Mouse (Mus musculus) kidney, postnatal 0 days (tissue): Measurements from ENCODE around the gene Zfp101. TPM values are rescaled to one million over a fixed set of nuclear protein-coding genes. Genes with fewer than 3 reads are reported as not detected.

Experiments
- ATAC-seq: fragments of 200-750 bp; cut with Nextera tagmentation; replicated peaks from 2 replicates; pipeline ENCODE4 v1.8.0; 2017; ENCODE audit warnings: low read depth, moderate number of reproducible peaks, moderate TSS enrichment, moderate library complexity; ENCODE audit not compliant: low FRiP score
- DNase-seq: peaks from one replicate; pipeline ENCODE4 v3.0.0-alpha.2; 2016; ENCODE audit warnings: low spot score
- H3K27ac ChIP-seq: fragments of 300-500 bp; sonication (generic); 2 replicates; pipeline ENCODE4 v1.5.1; 2014; ENCODE audit warnings: mild to moderate bottlenecking
- H3K27me3 ChIP-seq: fragments of 300-500 bp; sonication (generic); 2 replicates; pipeline ENCODE4 v1.6.1; 2014; ENCODE audit warnings: low read length, mixed read lengths; ENCODE audit not compliant: insufficient read depth
- H3K36me3 ChIP-seq: fragments of 300-500 bp; sonication (generic); 2 replicates; pipeline ENCODE4 v1.6.1; 2014; ENCODE audit warnings: low read length, mixed read lengths; ENCODE audit not compliant: insufficient read depth
- H3K4me1 ChIP-seq: fragments of 300-500 bp; sonication (generic); replicated peaks from 2 replicates; pipeline ENCODE4 v1.6.1; 2014; ENCODE audit warnings: antibody characterized with exemption, low read length, mixed read lengths; ENCODE audit not compliant: insufficient read depth
- H3K4me2 ChIP-seq: fragments of 300-500 bp; sonication (generic); 2 replicates; pipeline ENCODE4 v1.6.1; 2014; ENCODE audit warnings: mild to moderate bottlenecking, low read length, moderate library complexity, mixed read lengths
- H3K4me3 ChIP-seq: fragments of 300-500 bp; sonication (generic); replicated peaks from 2 replicates; pipeline ENCODE4 v1.5.1; 2014; ENCODE audit warnings: low read depth, low read length
- H3K9ac ChIP-seq: fragments of 300-500 bp; sonication (generic); 2 replicates; pipeline ENCODE4 v1.6.1; 2014; ENCODE audit warnings: low read depth, low read length
- H3K9me3 ChIP-seq: fragments of 300-500 bp; sonication (generic); replicated peaks from 2 replicates; pipeline ENCODE4 v1.6.1; 2016; ENCODE audit warnings: low read length, inconsistent platforms, mixed read lengths
- CTCF ChIP-seq: IDR thresholded peaks from 2 replicates; pipeline ENCODE4 v1.5.1; 2016; ENCODE audit warnings: antibody characterized with exemption, low read depth, mild to moderate bottlenecking, moderate library complexity
- WGBS: fragments of 180-500 bp; shearing (Covaris S2); extraction: QIAGEN DNeasy Blood & Tissue Kit; methylation state at CpG from one replicate; pipeline ENCODE4 v1.1.7; 2014; 5-methylcytosine and 5-hydroxymethylcytosine counted together
- polyA plus RNA-seq: library from polyadenylated mRNA; unstranded; fragments of >200 nt; fragmentation: Nextera tagmentation; extraction: Ambion mirVana; gene quantifications from 2 replicates; pipeline ENCODE4 v1.2.1, GENCODE M21; 2015

Zfp101 gene
- polyA plus RNA-seq: 11.4 and 12.6 TPM in 2 replicates

DNA sequence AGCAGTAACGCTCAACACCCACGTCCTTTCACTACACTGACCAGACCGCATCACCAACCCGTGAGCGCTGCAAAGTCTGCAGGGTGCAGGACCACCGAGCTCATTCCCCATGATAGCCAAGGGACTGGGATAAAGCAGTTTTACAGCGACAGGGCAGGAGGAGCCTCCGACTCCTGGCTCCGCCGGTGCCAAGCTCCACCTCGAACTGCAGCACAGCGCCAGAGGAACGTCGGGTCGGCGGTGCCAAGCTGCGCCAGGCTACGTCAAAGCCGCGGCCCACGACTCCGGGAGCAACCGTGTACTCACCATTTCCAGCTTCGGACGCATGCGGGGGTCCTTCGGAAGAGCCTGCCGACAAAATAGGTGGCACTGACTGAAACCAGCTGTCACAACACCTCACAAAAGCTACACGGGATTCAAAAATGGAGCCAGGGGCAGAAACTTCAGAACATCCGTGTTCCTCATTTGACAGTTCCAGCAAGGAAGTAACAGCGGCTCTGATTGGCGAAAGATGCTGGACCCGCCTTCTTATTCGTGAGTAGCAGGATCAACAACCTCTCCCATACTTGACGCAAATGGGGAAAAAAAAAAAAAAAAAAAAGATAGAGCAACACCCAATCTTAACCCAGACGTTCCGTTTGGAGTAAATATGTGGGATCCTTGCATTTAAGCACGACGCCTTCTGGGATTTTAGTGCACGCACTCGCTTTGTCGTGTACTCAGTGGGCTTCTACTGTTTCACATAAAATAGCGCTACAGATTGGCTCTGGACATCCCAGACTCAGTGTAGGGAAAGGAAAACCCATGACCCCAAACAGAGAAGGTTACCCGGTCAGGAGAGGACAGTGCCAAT, at the start of gene Zfp101:
Gene Zfp101 (minus strand): TSS at position 460 of the 853 bp plus-strand sequence.
- peak within 1 kb of the TSS; percentile 76 for H3K9ac ChIP-seq
- H3K27me3 ChIP-seq: no peaks in the 10 kb centered on the region
- no peaks in the 10 kb centered on the region for H3K9me3 ChIP-seq
- peak within 1 kb of the TSS; percentile 73 for H3K4me2 ChIP-seq
- ATAC-seq: peak; percentile 97
- TF ChIP-seq CTCF: no peak
- H3K36me3 ChIP-seq: no peaks in the 10 kb centered on the region
- WGBS: under 1% methylated on average over 44 of the region's 44 CpGs
- DNase-seq: peak; percentile 97
- H3K4me3 ChIP-seq: peak within 1 kb of the TSS; percentile 92
- H3K27ac ChIP-seq: peak within 1 kb of the TSS; percentile 73
- no peaks in the 10 kb centered on the region for H3K4me1 ChIP-seq

DNA sequence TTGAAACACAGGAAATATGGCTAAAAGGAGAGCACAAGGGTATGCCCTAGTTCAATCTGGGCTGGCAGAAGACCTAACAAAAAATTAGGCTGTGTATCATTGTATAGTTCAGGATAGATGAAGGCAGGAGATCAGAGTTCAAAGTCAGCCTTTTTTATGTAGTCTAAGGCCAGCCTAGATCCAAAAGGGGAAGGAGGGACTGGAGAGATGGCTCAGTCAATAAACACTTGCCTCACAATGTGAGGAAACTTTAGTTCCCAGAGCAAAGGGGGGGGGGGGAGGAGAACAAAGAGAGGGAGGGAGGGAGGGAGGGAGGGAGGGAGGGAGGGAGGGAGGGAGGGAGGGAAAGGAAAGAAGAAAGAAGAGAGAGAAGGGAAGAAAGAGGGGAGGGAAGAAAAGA, 46.7 kb upstream of the Zfp101 start:
- H3K27ac ChIP-seq: no peak overlapping the region
- no peak for ATAC-seq
- H3K9ac ChIP-seq: no peak overlapping the region
- no peaks in the 10 kb centered on the region for H3K4me1 ChIP-seq
- DNase-seq: no peak
- H3K9me3 ChIP-seq: no peaks in the 10 kb centered on the region
- H3K4me3 ChIP-seq: no peak overlapping the region
- no peaks in the 10 kb centered on the region for H3K36me3 ChIP-seq
- no peak for TF ChIP-seq CTCF
- H3K4me2 ChIP-seq: no peak overlapping the region
- no peaks in the 10 kb centered on the region for H3K27me3 ChIP-seq

DNA sequence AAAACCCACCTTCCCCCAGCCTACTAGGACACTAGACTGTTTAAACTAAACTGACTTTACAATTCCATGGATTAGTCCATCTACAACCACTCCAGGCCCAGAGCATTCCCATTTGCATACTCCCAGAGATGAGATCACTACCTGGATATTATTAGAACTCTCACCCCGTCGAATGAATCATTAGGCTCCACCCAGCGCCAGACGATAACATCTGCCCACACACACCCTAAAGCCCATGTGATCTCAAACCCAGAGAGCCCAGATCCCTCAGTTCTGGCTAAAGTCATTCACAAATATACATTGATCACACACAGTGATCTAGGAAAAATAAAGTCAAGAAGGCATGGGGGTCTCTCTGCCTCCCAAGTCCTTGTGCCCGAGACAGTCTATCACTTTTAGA, 45.5 kb upstream of the Zfp101 start:
- no peaks in the 10 kb centered on the region for H3K27me3 ChIP-seq
- H3K4me2 ChIP-seq: no peak overlapping the region
- TF ChIP-seq CTCF: no peak
- no peak for DNase-seq
- no peaks in the 10 kb centered on the region for H3K36me3 ChIP-seq
- H3K9me3 ChIP-seq: no peaks in the 10 kb centered on the region
- no peaks in the 10 kb centered on the region for H3K4me1 ChIP-seq
- ATAC-seq: no peak
- no peak overlapping the region for H3K4me3 ChIP-seq
- H3K27ac ChIP-seq: no peak overlapping the region
- no peak overlapping the region for H3K9ac ChIP-seq
- WGBS: 56% methylated on average over 5 of the region's 5 CpGs

DNA sequence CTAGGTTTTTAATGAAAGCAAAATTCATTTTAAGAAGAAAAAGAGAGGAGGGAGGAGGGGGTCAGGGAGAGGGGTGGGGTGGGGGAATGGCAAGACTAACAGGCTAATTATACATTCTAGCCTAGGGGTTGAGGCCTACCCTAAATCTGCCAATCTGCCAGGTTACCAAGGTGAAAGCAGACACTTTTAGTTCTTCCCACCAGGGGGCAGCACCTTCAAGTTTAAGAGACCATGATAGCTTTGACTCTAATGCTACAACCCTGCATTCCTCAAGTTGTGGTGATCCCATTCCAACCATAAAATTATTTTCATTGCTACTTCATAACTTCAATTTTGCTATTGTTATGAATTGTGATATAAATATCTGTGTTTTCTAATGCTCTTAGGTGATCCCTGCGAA, 44.7 kb upstream of the Zfp101 start:
- Histone ChIP-seq H3K4me1 (no peaks in the 10 kb centered on the region), H3K4me2 (no peak overlapping the region), H3K9me3 (no peaks in the 10 kb centered on the region), H3K27me3 (no peaks in the 10 kb centered on the region), H3K27ac (no peak overlapping the region), H3K9ac (no peak overlapping the region), H3K4me3 (no peak overlapping the region), H3K36me3 (no peaks in the 10 kb centered on the region)
- peak; percentile 90 for DNase-seq
- WGBS: 68% methylated on average over 1 of the region's 1 CpGs
- TF ChIP-seq CTCF: peak; percentile 79
- peak; percentile 43; the same call in 1 of the 2 replicates for ATAC-seq

DNA sequence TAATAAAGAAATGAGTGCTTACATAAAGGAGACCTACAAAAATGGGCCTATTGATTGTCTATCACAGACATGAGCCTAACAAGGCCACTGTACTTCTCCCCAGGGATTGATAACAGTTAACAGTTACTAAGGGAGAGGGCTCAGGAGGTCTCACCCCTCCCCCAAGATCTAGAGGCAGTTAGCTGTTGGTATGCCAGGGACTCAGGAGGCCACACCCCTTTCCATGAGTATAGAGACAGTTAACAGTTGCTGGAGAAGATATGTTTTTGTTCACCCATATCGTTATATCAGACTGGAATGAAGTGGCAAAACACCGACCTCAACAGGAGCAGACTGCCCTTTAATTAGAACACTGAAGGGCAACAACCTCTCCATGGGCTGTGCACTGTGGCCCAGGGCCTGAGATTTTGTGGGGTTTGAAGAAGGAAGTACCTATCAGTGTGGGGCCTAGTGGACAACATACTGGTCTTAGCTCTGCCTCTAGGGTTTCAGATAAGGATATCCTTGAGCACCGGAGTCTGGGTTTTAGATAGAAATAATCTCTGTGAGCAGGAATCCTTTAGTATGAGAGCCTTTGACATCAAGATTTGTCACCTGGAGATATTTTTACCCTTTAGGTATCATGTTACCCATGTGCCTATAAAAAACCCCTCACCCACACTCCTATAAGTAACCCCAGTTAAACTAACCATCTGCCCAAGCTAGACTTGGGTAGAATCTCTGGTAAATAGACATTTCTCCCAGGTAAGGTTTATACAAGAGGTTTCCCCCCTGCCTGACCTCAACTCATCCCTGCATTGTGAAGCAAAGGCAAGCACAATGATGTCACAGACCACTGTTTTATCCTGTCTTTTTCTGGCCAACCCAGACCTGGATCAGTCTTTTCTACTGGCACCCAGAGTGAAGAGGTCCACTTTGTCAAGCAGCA, 37.8 kb upstream of the Zfp101 start, which contains the start of gene Actl9:
Gene Actl9 (plus strand): TSS at position 878 of the 928 bp plus-strand sequence.
- Histone ChIP-seq H3K27ac (no peak within 1 kb of the TSS), H3K4me3 (no peak within 1 kb of the TSS), H3K36me3 (no peaks in the 10 kb centered on the region), H3K27me3 (no peaks in the 10 kb centered on the region), H3K9ac (no peak within 1 kb of the TSS), H3K4me1 (no peaks in the 10 kb centered on the region), H3K4me2 (no peak within 1 kb of the TSS), H3K9me3 (no peaks in the 10 kb centered on the region)
- WGBS: 79% methylated on average over 3 of the region's 3 CpGs
- ATAC-seq (no peak), DNase-seq (no peak)
- TF ChIP-seq CTCF: no peak

DNA sequence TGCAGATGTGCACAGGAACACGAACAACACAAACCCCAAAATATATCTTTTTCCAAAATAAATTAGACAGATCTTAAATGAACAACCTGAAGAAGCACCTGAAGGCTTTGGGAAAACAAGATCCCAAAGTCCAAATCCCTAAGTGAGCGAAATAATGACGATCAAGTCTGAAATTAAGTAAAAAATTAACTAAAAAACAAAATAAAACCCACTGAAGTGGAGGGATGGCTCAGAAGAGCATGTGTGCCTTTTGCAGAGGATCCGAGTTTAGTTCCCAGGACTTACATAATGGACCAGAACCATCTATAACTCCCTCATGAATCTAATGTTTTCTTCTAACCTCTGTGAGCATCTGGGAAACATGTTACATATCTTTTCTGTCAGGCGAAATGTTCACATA, 2.2 kb downstream of the Zfp101 start:
- Histone ChIP-seq H3K36me3 (no peaks in the 10 kb centered on the region), H3K4me3 (no peak overlapping the region), H3K9ac (no peak overlapping the region), H3K27me3 (no peaks in the 10 kb centered on the region), H3K27ac (no peak overlapping the region), H3K4me1 (no peaks in the 10 kb centered on the region), H3K9me3 (no peaks in the 10 kb centered on the region), H3K4me2 (no peak overlapping the region)
- ATAC-seq (no peak), DNase-seq (no peak)
- WGBS: 89% methylated on average over 5 of the region's 5 CpGs
- TF ChIP-seq CTCF: no peak
